Mouse (Mus musculus) cerebellum, adult 8-10 months (tissue): ENCODE measurements around the gene Pknox2.

Experiments
- DNase-seq: peaks from one replicate; pipeline ENCODE4 v3.0.0; 2022

Pknox2 gene

GRCm38 (mm10) chr9:37044165-37044564, 103.0 kb downstream of the Pknox2 start:
- DNase-seq: no peak

- DNase-seq: no peak
These were observed 108.3 kb downstream of the Pknox2 start for GRCm38 (mm10) chr9:37038859-37039258.

- no peak for DNase-seq
These were observed 108.8 kb downstream of the Pknox2 start for GRCm38 (mm10) chr9:37038445-37038844.

- no peak for DNase-seq
These were observed 109.8 kb downstream of the Pknox2 start for GRCm38 (mm10) chr9:37037405-37037804.

- DNase-seq: no peak
These were observed 112.0 kb downstream of the Pknox2 start for GRCm38 (mm10) chr9:37035248-37035647.

- no peak for DNase-seq
These were observed 112.9 kb downstream of the Pknox2 start for GRCm38 (mm10) chr9:37034316-37034715.

- no peak for DNase-seq
These were observed 116.6 kb downstream of the Pknox2 start for GRCm38 (mm10) chr9:37030347-37031213.

- DNase-seq: no peak
These were observed 117.3 kb downstream of the Pknox2 start for GRCm38 (mm10) chr9:37029811-37030346.

GRCm38 (mm10) chr9:37027825-37028575, 119.2 kb downstream of the Pknox2 start:
- DNase-seq: no peak

GRCm38 (mm10) chr9:37025913-37026312, 121.3 kb downstream of the Pknox2 start:
- DNase-seq: no peak

- DNase-seq: no peak
These were observed 125.5 kb downstream of the Pknox2 start for GRCm38 (mm10) chr9:37021586-37022230.

GRCm38 (mm10) chr9:37018154-37018553, 129.1 kb downstream of the Pknox2 start:
- DNase-seq: peak; percentile 42

GRCm38 (mm10) chr9:37017169-37017568, 130.0 kb downstream of the Pknox2 start:
- DNase-seq: no peak

- DNase-seq: no peak
These were observed 131.0 kb downstream of the Pknox2 start for GRCm38 (mm10) chr9:37016165-37016564.

GRCm38 (mm10) chr9:37013565-37013964, 133.6 kb downstream of the Pknox2 start:
- no peak for DNase-seq

- DNase-seq: no peak
These were observed 139.1 kb downstream of the Pknox2 start for GRCm38 (mm10) chr9:37008090-37008489.

- DNase-seq: no peak
These were observed 142.5 kb downstream of the Pknox2 start for GRCm38 (mm10) chr9:37004676-37005075.

- DNase-seq: no peak
These were observed 145.2 kb downstream of the Pknox2 start for GRCm38 (mm10) chr9:37001935-37002535.

GRCm38 (mm10) chr9:36999393-36999792, 147.8 kb downstream of the Pknox2 start:
- DNase-seq: no peak

GRCm38 (mm10) chr9:36990626-36991368, 156.4 kb downstream of the Pknox2 start:
- DNase-seq: no peak

GRCm38 (mm10) chr9:36989991-36990390, 157.2 kb downstream of the Pknox2 start:
- no peak for DNase-seq

GRCm38 (mm10) chr9:36985233-36985632, 162.0 kb downstream of the Pknox2 start:
- DNase-seq: no peak
